Comparison of ENCODE assay signal across 8 mouse cellular contexts in the genomic region with DNA sequence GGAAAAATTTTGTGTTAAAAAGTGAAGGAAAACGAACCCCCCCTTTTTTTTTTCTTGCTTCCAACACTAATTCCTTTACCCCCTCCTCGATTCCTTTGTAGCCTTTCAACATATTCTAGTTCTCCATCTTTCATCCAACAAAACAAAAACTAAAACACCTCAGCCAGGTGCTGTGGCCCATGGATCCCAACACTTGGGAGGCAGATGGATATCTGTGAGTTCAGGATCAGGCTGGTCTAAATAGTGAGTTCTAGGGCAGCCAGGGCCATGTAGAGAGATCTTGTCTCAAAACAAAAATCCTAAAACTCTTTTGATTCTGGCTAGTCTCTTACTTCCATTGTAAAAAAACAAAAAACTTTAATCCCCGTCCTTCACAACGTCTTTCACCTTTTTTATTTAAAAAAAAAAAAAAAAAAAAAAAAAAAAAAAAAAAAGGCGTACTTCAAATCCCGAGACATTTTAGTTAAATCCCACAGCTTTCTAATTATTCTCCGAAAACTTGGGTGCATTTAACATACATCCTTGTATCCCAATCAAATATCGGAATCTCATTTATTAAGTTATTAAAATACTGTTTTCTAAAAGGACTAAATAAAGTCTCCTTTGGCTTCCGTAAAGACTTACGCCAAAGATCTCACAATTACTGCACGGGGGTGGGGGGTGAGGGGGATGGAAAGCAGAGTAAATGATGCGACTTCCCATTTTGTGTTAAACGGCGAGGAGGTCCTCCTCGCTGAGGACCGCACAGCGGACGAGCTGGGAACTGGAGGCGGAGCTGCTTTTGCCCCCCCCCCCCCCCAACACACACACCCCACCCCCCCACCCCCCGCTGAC. TPM values are rescaled to one million over a fixed set of nuclear protein-coding genes. Genes with fewer than 3 reads are reported as not detected.
DNase-seq lines count a peak whose midpoint lies in the region; ATAC-seq and TF ChIP-seq lines count a peak whose summit lies in the region.

No protein-coding gene starts in this region.

- H3K4me3 ChIP-seq in kidney, embryonic 14.5 days (ENCODE audit: low read length) = peak overlapping the region; percentile 99
- H3K4me3 ChIP-seq in bone marrow macrophage, adult 2 months (ENCODE audit: insufficient read depth, low read length) = peak overlapping the region; percentile 32; the same call in 1 of the 2 replicates
- peak overlapping the region; percentile 90 for H3K4me3 ChIP-seq in hindbrain, embryonic 10.5 days
- H3K4me3 ChIP-seq in midbrain, embryonic 10.5 days = peak overlapping the region; percentile 94

- H3K9ac ChIP-seq in kidney, embryonic 14.5 days (ENCODE audit: low read depth, low read length) = peak overlapping the region; percentile 28; the same call in 1 of the 2 replicates

- ATAC-seq in kidney, embryonic 14.5 days (ENCODE audit: low FRiP score, low TSS enrichment) = no peak

- TF ChIP-seq POLR2A in bone marrow macrophage, adult 2 months (IDR thresholded peaks at IDR 0.05; ENCODE audit: borderline replicate concordance, low read depth, low read length) = no peak

- no peaks in the 10 kb centered on the region for H3K27me3 ChIP-seq in kidney, embryonic 14.5 days (ENCODE audit: control insufficient read depth, insufficient read depth, low read length)
- H3K27me3 ChIP-seq in hindbrain, embryonic 10.5 days (ENCODE audit: insufficient read depth, poor library complexity, severe bottlenecking) = no peaks in the 10 kb centered on the region
- H3K27me3 ChIP-seq in midbrain, embryonic 10.5 days (ENCODE audit: low read depth, poor library complexity, severe bottlenecking) = no peaks in the 10 kb centered on the region

- peak overlapping the region; percentile 40 for H3K4me2 ChIP-seq in kidney, embryonic 14.5 days (replicated peaks; ENCODE audit: low read depth, low read length)

- H3K9me3 ChIP-seq in kidney, embryonic 14.5 days (ENCODE audit: control insufficient read depth, low read length) = no peaks in the 10 kb centered on the region
- H3K9me3 ChIP-seq in hindbrain, embryonic 10.5 days = no peaks in the 10 kb centered on the region
- H3K9me3 ChIP-seq in midbrain, embryonic 10.5 days (replicated peaks) = no peaks in the 10 kb centered on the region

- H3K36me3 ChIP-seq in kidney, embryonic 14.5 days (ENCODE audit: control insufficient read depth, insufficient read depth, low read length) = peaks cover 35% of the 10 kb centered on the region
- peaks cover 36% of the 10 kb centered on the region for H3K36me3 ChIP-seq in hindbrain, embryonic 10.5 days
- peaks cover 35% of the 10 kb centered on the region for H3K36me3 ChIP-seq in midbrain, embryonic 10.5 days

- no peak for DNase-seq in kidney, postnatal 10 days
- no peak for DNase-seq in hindbrain, embryonic 10.5 days (ENCODE audit: low spot score)
- DNase-seq in midbrain, embryonic 10.5 days (ENCODE audit: low spot score) = no peak
- DNase-seq in T-cell, adult 2 months (ENCODE audit: low spot score) = no peak
- no peak for DNase-seq in kidney, postnatal 25 days
- no peak for DNase-seq in adrenal gland, postnatal 36 days

- no peak for TF ChIP-seq CTCF in bone marrow macrophage, adult 2 months (IDR thresholded peaks at IDR 0.05; ENCODE audit: low read depth, low read length)

- peaks cover 20% of the 10 kb centered on the region; the same call in 1 of the 2 replicates for H3K4me1 ChIP-seq in kidney, embryonic 14.5 days (ENCODE audit: control insufficient read depth, insufficient read depth, low read length)
- H3K4me1 ChIP-seq in bone marrow macrophage, adult 2 months (ENCODE audit: control insufficient read depth, insufficient read depth, low read length) = peaks cover 26% of the 10 kb centered on the region
- H3K4me1 ChIP-seq in hindbrain, embryonic 10.5 days (replicated peaks) = peaks cover 36% of the 10 kb centered on the region
- H3K4me1 ChIP-seq in midbrain, embryonic 10.5 days = peaks cover 36% of the 10 kb centered on the region

- WGBS in kidney, embryonic 14.5 days = 10% methylated on average over 20 of the region's 20 CpGs
- 9% methylated on average over 20 of the region's 20 CpGs for WGBS in hindbrain, embryonic 10.5 days
- 11% methylated on average over 20 of the region's 20 CpGs for WGBS in midbrain, embryonic 10.5 days

- no peak overlapping the region for H3K27ac ChIP-seq in kidney, embryonic 14.5 days (ENCODE audit: low read depth, low read length)
- H3K27ac ChIP-seq in bone marrow macrophage, adult 2 months (ENCODE audit: insufficient read depth, low read depth, low read length) = peak overlapping the region; percentile 22; the same call in 1 of the 2 replicates
- peak overlapping the region; percentile 92 for H3K27ac ChIP-seq in hindbrain, embryonic 10.5 days
- peak overlapping the region; percentile 91 for H3K27ac ChIP-seq in midbrain, embryonic 10.5 days (replicated peaks)

RNA-seq across cellular contexts. Expression of a gene that starts 0.6 kb away (rescaled TPM):
- polyA plus RNA-seq in kidney, embryonic 14.5 days (2014; fragmentation: Nextera tagmentation; extraction: Ambion mirVana) = 82.3 and 85.5 TPM in 2 replicates
- polyA plus RNA-seq in bone marrow macrophage, adult 2 months (2012; ENCODE audit: insufficient read depth, insufficient read length, missing spikeins) = 43.5 and 45.8 TPM in 2 replicates
- polyA plus RNA-seq in hindbrain, embryonic 10.5 days (2016; fragmentation: Nextera tagmentation; extraction: Ambion mirVana) = 65.0 and 83.1 TPM in 2 replicates
- polyA plus RNA-seq in midbrain, embryonic 10.5 days (2016; fragmentation: Nextera tagmentation; extraction: Ambion mirVana) = 86.2 and 90.6 TPM in 2 replicates
- 10 to 100 TPM; 39.8 to 44.5 TPM for total RNA-seq in adrenal gland, postnatal 36 days (2021)

RNA-seq across cellular contexts. Expression of a gene that starts 20.3 kb away (rescaled TPM):
- polyA plus RNA-seq in kidney, embryonic 14.5 days (2014; fragmentation: Nextera tagmentation; extraction: Ambion mirVana) = 9.6 and 13.7 TPM in 2 replicates
- polyA plus RNA-seq in bone marrow macrophage, adult 2 months (2012; ENCODE audit: insufficient read depth, insufficient read length, missing spikeins) = 6.8 and 9.8 TPM in 2 replicates
- polyA plus RNA-seq in hindbrain, embryonic 10.5 days (2016; fragmentation: Nextera tagmentation; extraction: Ambion mirVana) = 10.5 and 11.8 TPM in 2 replicates
- 21.8 and 22.9 TPM in 2 replicates for polyA plus RNA-seq in midbrain, embryonic 10.5 days (2016; fragmentation: Nextera tagmentation; extraction: Ambion mirVana)
- total RNA-seq in adrenal gland, postnatal 36 days (2021) = 10 to 100 TPM; 57.8 to 66.6 TPM

RNA-seq across cellular contexts. Expression of a gene that starts 28.3 kb away (rescaled TPM):
- polyA plus RNA-seq in kidney, embryonic 14.5 days (2014; fragmentation: Nextera tagmentation; extraction: Ambion mirVana) = 67.9 and 76.2 TPM in 2 replicates
- 305 and 316 TPM in 2 replicates for polyA plus RNA-seq in bone marrow macrophage, adult 2 months (2012; ENCODE audit: insufficient read depth, insufficient read length, missing spikeins)
- 44.3 and 51.2 TPM in 2 replicates for polyA plus RNA-seq in hindbrain, embryonic 10.5 days (2016; fragmentation: Nextera tagmentation; extraction: Ambion mirVana)
- 44.6 and 52.5 TPM in 2 replicates for polyA plus RNA-seq in midbrain, embryonic 10.5 days (2016; fragmentation: Nextera tagmentation; extraction: Ambion mirVana)
- 100 to 1,000 TPM; 111 to 119 TPM for total RNA-seq in adrenal gland, postnatal 36 days (2021)

Comparison
In these comparisons a context has a peak if more than half of its experiments do, and no peak if none do; other contexts are left out.
1. H3K4me3 ChIP-seq: peak in every context shown above with its lines; median percentile 99 in kidney, embryonic 14.5 days; 94 in midbrain, embryonic 10.5 days; 90 in hindbrain, embryonic 10.5 days; 32 in bone marrow macrophage, adult 2 months.